Mouse (Mus musculus): Measurements from ENCODE around the gene Rab42. TPM values are rescaled to one million over a fixed set of nuclear protein-coding genes. Genes with fewer than 3 reads are reported as not detected.

The Rab42 gene
- polyA plus RNA-seq, 1 experiment from 2014 or later = 3.0 TPM

GRCm38 (mm10) chr4:132259248-132259647, 43.9 kb downstream of the Rab42 start:
- H3K9ac ChIP-seq (replicated peaks; ENCODE audit: low read depth, low read length) = no peak overlapping the region
- no peaks in the 10 kb centered on the region for H3K27me3 ChIP-seq (ENCODE audit: control insufficient read depth, insufficient read depth, low read length)
- WGBS = 90% methylated on average over 4 of the region's 4 CpGs
- ATAC-seq (ENCODE audit: low read depth) = no peak
- no peak overlapping the region for H3K27ac ChIP-seq (ENCODE audit: low read depth, low read length)
- no peak overlapping the region; the same call in 1 of the 2 replicates for H3K4me2 ChIP-seq (ENCODE audit: low read depth, low read length)
- H3K4me1 ChIP-seq (ENCODE audit: control insufficient read depth, insufficient read depth, low read length) = peaks cover 8% of the 10 kb centered on the region
- H3K9me3 ChIP-seq (ENCODE audit: control insufficient read depth, low read length) = no peaks in the 10 kb centered on the region
- no peaks in the 10 kb centered on the region for H3K36me3 ChIP-seq (ENCODE audit: control insufficient read depth, insufficient read depth, low read length)
- no peak overlapping the region for H3K4me3 ChIP-seq (ENCODE audit: low read depth, low read length)

DNA sequence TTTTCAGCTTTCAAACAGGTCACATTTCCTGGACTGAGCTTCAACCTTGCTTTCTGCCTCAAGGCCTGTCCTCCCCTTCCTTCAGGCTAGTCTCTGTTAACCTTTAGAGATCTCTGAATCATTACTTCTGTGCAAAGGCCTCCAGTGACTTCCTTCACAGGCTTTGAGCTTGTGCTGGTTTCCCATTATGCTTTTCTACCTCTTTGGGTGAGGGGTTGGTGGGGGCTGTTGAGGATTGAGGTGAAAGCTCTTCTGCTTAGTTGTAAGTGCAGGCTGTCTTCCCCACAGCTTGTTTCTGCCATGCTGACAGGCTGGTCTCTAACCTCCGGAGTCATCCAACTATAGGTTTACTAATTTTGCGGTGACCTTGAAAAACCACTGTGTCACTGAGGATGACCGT, 46.8 kb downstream of the Rab42 start:
- H3K4me2 ChIP-seq (ENCODE audit: low read depth, low read length) = no peak overlapping the region
- H3K27me3 ChIP-seq (ENCODE audit: control insufficient read depth, insufficient read depth, low read length) = no peaks in the 10 kb centered on the region
- no peak overlapping the region for H3K27ac ChIP-seq (ENCODE audit: low read depth, low read length)
- H3K9me3 ChIP-seq (ENCODE audit: control insufficient read depth, low read length) = no peaks in the 10 kb centered on the region
- peaks cover 4% of the 10 kb centered on the region; the same call in 1 of the 2 replicates for H3K36me3 ChIP-seq (ENCODE audit: control insufficient read depth, insufficient read depth, low read length)
- H3K4me1 ChIP-seq (ENCODE audit: control insufficient read depth, insufficient read depth, low read length) = peaks cover 8% of the 10 kb centered on the region
- 97% methylated on average over 3 of the region's 3 CpGs for WGBS
- H3K9ac ChIP-seq (replicated peaks; ENCODE audit: low read depth, low read length) = no peak overlapping the region
- H3K4me3 ChIP-seq (ENCODE audit: low read depth, low read length) = no peak overlapping the region
- no peak for ATAC-seq (ENCODE audit: low read depth)

DNA sequence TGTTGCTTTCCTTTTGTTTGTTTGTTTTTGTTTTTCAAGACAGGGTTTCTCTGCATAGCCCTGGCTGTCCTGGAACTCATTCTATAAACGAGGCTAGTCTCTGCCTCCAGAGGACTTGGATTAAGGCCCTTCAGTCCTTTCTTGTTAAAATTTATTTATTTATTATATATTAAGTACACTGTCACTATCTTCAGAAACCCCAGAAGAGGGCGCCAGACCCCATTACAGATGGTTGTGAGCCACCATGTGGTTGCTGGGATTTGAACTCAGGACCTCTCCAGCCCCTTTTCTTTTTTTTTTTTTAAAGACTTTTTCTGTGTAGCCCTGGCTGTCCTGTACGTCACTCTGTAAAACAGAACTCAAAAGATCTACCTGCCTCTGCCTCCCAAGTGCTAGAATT, 48.2 kb downstream of the Rab42 start:
- Histone ChIP-seq H3K27ac (ENCODE audit: low read depth, low read length) (no peak overlapping the region), H3K36me3 (ENCODE audit: control insufficient read depth, insufficient read depth, low read length) (peaks cover 15% of the 10 kb centered on the region), H3K9ac (replicated peaks; ENCODE audit: low read depth, low read length) (no peak overlapping the region), H3K27me3 (ENCODE audit: control insufficient read depth, insufficient read depth, low read length) (no peaks in the 10 kb centered on the region), H3K4me1 (ENCODE audit: control insufficient read depth, insufficient read depth, low read length) (peaks cover 5% of the 10 kb centered on the region), H3K4me3 (ENCODE audit: low read depth, low read length) (no peak overlapping the region), H3K4me2 (ENCODE audit: low read depth, low read length) (no peak overlapping the region), H3K9me3 (ENCODE audit: control insufficient read depth, low read length) (no peaks in the 10 kb centered on the region)
- no peak for ATAC-seq (ENCODE audit: low read depth)
- WGBS = 82% methylated on average over 3 of the region's 3 CpGs

DNA sequence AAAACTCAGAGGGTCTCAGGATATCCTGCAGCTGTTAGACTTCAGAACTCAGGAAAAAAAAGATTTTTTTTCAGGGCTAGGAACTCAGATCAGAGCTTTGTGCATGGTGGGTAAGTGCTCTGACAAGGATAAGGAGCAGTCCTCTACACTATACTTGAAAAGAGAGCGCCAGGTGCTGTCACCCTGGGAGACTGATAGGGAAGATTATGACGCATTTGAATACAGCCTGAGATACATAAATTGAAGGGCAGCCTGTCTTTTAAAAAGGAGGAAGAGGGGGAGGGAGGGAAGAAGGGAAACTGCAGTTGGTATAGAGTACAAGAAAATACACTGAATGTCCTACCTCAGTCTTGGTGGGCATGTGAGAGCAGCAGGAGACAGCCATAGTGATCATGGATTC, 49.6 kb downstream of the Rab42 start:
- Histone ChIP-seq H3K9me3 (ENCODE audit: control insufficient read depth, low read length) (no peaks in the 10 kb centered on the region), H3K27ac (ENCODE audit: low read depth, low read length) (no peak overlapping the region), H3K4me2 (ENCODE audit: low read depth, low read length) (no peak overlapping the region), H3K36me3 (ENCODE audit: control insufficient read depth, insufficient read depth, low read length) (peaks cover 17% of the 10 kb centered on the region), H3K9ac (replicated peaks; ENCODE audit: low read depth, low read length) (no peak overlapping the region), H3K27me3 (ENCODE audit: control insufficient read depth, insufficient read depth, low read length) (no peaks in the 10 kb centered on the region), H3K4me3 (ENCODE audit: low read depth, low read length) (no peak overlapping the region), H3K4me1 (ENCODE audit: control insufficient read depth, insufficient read depth, low read length) (no peaks in the 10 kb centered on the region)
- no peak for ATAC-seq (ENCODE audit: low read depth)
- 84% methylated on average over 2 of the region's 2 CpGs for WGBS

DNA sequence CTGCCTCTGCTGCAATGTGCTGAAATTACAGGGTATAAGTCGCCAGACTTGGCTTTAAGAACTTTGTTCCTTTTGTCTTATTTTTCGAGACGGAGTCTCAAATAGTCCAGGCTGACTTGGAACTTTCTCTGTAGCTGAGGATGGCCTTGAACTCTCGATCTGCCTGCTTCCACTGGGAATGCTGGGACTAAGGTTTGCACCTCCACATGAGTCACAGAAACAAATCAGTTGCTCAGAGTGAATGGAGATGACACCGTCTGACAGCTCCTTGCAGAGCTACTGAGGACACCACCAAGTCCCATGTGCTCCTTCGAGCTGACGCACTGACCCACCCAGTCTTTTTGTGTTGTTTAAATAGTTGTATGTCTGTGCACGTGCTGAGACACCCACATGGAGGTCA, 50.1 kb downstream of the Rab42 start:
- Histone ChIP-seq H3K27me3 (ENCODE audit: control insufficient read depth, insufficient read depth, low read length) (no peaks in the 10 kb centered on the region), H3K4me3 (ENCODE audit: low read depth, low read length) (no peak overlapping the region), H3K27ac (ENCODE audit: low read depth, low read length) (no peak overlapping the region), H3K36me3 (ENCODE audit: control insufficient read depth, insufficient read depth, low read length) (peaks cover 17% of the 10 kb centered on the region), H3K4me2 (ENCODE audit: low read depth, low read length) (no peak overlapping the region), H3K9me3 (ENCODE audit: control insufficient read depth, low read length) (no peaks in the 10 kb centered on the region), H3K9ac (replicated peaks; ENCODE audit: low read depth, low read length) (no peak overlapping the region), H3K4me1 (ENCODE audit: control insufficient read depth, insufficient read depth, low read length) (no peaks in the 10 kb centered on the region)
- no peak for ATAC-seq (ENCODE audit: low read depth)
- 87% methylated on average over 8 of the region's 8 CpGs for WGBS

Other genes with a start within 250 kb of the Rab42 start
- gene Gm10300, start 228.7 kb downstream of the Rab42 start, polyA plus RNA-seq (2014; fragmentation: Nextera tagmentation; extraction: Ambion mirVana) = not detected in 2 replicates
- 68.1 and 86.1 TPM in 2 replicates for gene Epb41, start 228.1 kb downstream of the Rab42 start, polyA plus RNA-seq (2014; fragmentation: Nextera tagmentation; extraction: Ambion mirVana)
- gene Oprd1, start 158.9 kb downstream of the Rab42 start, polyA plus RNA-seq (2014; fragmentation: Nextera tagmentation; extraction: Ambion mirVana) = 0.63 and 0.95 TPM in 2 replicates
- 124 and 127 TPM in 2 replicates for gene Ythdf2, start 91.1 kb downstream of the Rab42 start, polyA plus RNA-seq (2014; fragmentation: Nextera tagmentation; extraction: Ambion mirVana)
- gene Gmeb1, start 41.8 kb downstream of the Rab42 start, polyA plus RNA-seq (2014; fragmentation: Nextera tagmentation; extraction: Ambion mirVana) = 38.1 and 38.3 TPM in 2 replicates
- gene Taf12, start 29.0 kb downstream of the Rab42 start, polyA plus RNA-seq (2014; fragmentation: Nextera tagmentation; extraction: Ambion mirVana) = 39.8 and 40.2 TPM in 2 replicates
- gene Trnau1ap, start 26.2 kb upstream of the Rab42 start, polyA plus RNA-seq (2014; fragmentation: Nextera tagmentation; extraction: Ambion mirVana) = 66.0 and 71.9 TPM in 2 replicates
- gene Rcc1, start 50.2 kb upstream of the Rab42 start, polyA plus RNA-seq (2014; fragmentation: Nextera tagmentation; extraction: Ambion mirVana) = 14.0 and 22.1 TPM in 2 replicates
- gene Phactr4, start 119.1 kb upstream of the Rab42 start, polyA plus RNA-seq (2014; fragmentation: Nextera tagmentation; extraction: Ambion mirVana) = 7.6 and 8.8 TPM in 2 replicates
- 12.3 and 13.2 TPM in 2 replicates for gene Med18, start 160.5 kb upstream of the Rab42 start, polyA plus RNA-seq (2014; fragmentation: Nextera tagmentation; extraction: Ambion mirVana)
- 5.9 and 7.3 TPM in 2 replicates for gene Sesn2, start 207.1 kb upstream of the Rab42 start, polyA plus RNA-seq (2014; fragmentation: Nextera tagmentation; extraction: Ambion mirVana)
- 1,619 and 1,728 TPM in 2 replicates for gene Atpif1, start 230.3 kb upstream of the Rab42 start, polyA plus RNA-seq (2014; fragmentation: Nextera tagmentation; extraction: Ambion mirVana)
- 146 and 170 TPM in 2 replicates for gene Dnajc8, start 232.2 kb upstream of the Rab42 start, polyA plus RNA-seq (2014; fragmentation: Nextera tagmentation; extraction: Ambion mirVana)

All from neural tube, embryonic 14.5 days (tissue).